Mouse (Mus musculus): ENCODE data around the gene Galk2. TPM values are rescaled to one million over a fixed set of nuclear protein-coding genes. Genes with fewer than 3 reads are reported as not detected.

Galk2 gene
- polyA plus RNA-seq, 1 experiment from 2014 or later: 35.2 TPM

DNA sequence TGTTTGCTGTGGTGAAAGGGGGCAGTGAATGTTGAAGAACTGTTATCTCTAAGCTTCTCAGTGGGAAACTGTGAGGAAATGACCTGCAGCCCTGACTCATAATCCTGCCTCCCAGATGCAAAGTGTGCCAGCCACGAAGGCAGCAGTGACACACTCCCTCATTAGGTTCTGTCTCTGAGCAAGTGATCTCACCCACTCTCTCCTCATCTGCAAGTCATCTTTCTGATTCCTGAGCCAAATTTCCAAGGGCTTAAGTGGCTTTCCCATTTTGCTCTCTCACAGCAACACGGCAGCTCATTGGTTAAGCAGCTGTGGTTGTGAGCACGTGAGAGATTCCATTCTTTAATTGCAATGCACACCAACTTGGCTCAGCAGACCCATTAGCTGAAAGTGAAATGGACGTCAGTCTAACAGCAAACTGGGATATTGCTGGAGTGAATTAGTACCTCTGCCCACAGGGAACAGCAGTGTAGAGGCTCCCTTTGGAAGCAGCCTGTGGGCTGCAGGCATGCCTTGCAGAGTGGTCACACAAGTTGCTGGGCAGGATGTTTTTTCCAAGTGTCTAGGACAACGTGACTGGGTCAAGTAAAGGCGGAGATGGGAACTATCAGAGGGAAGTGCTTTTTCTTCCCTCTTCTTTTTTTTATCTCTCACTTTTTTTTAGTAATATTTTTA, 82.3 kb downstream of the Galk2 start:
- Histone ChIP-seq H3K4me1 (ENCODE audit: control insufficient read depth, insufficient read depth, low read length) (peaks cover 10% of the 10 kb centered on the region; the same call in 1 of the 2 replicates), H3K9me3 (replicated peaks; ENCODE audit: control insufficient read depth, low read length) (no peaks in the 10 kb centered on the region), H3K4me3 (ENCODE audit: low read depth, low read length) (no peak overlapping the region), H3K27me3 (ENCODE audit: control insufficient read depth, insufficient read depth, low read length) (no peaks in the 10 kb centered on the region), H3K4me2 (no peak overlapping the region), H3K9ac (ENCODE audit: low read depth, low read length) (no peak overlapping the region), H3K36me3 (ENCODE audit: control insufficient read depth, insufficient read depth, low read length) (no peaks in the 10 kb centered on the region; the same call in 1 of the 2 replicates), H3K27ac (ENCODE audit: low read depth, low read length) (peak overlapping the region; percentile 41; the same call in 1 of the 2 replicates)
- ATAC-seq (replicated peaks; ENCODE audit: insufficient number of reproducible peaks, low FRiP score, low TSS enrichment): no peak
- 59% methylated on average over 6 of the region's 6 CpGs for WGBS (ENCODE audit: insufficient replicate concordance)

DNA sequence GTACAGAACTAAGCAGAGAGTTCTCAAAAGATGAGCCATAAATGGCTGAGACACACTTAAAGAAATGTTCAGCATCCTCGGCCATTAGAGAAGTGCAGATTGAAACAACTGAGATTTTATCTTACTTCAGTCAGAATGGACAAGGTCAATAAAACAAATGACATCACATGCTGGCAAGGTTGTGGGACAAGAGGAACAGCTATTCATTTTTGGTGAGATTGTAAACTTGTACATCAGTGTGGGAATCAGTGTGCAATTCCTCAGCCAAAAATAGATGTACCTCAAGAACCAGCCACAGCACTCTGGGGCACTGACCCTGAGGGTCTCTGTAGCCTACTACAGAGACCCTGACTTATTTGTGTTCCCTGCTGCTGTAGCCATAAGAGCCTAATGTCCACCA, 84.4 kb downstream of the Galk2 start:
- H3K4me1 ChIP-seq (ENCODE audit: control insufficient read depth, insufficient read depth, low read length): peaks cover 10% of the 10 kb centered on the region; the same call in 1 of the 2 replicates
- H3K4me3 ChIP-seq (ENCODE audit: low read depth, low read length): no peak overlapping the region
- no peak overlapping the region for H3K9ac ChIP-seq (ENCODE audit: low read depth, low read length)
- H3K4me2 ChIP-seq: no peak overlapping the region
- no peaks in the 10 kb centered on the region for H3K27me3 ChIP-seq (ENCODE audit: control insufficient read depth, insufficient read depth, low read length)
- H3K27ac ChIP-seq (ENCODE audit: low read depth, low read length): no peak overlapping the region
- WGBS (ENCODE audit: insufficient replicate concordance): 62% methylated on average over 1 of the region's 1 CpGs
- no peak for ATAC-seq (replicated peaks; ENCODE audit: insufficient number of reproducible peaks, low FRiP score, low TSS enrichment)
- H3K9me3 ChIP-seq (replicated peaks; ENCODE audit: control insufficient read depth, low read length): no peaks in the 10 kb centered on the region
- no peaks in the 10 kb centered on the region; the same call in 1 of the 2 replicates for H3K36me3 ChIP-seq (ENCODE audit: control insufficient read depth, insufficient read depth, low read length)

DNA sequence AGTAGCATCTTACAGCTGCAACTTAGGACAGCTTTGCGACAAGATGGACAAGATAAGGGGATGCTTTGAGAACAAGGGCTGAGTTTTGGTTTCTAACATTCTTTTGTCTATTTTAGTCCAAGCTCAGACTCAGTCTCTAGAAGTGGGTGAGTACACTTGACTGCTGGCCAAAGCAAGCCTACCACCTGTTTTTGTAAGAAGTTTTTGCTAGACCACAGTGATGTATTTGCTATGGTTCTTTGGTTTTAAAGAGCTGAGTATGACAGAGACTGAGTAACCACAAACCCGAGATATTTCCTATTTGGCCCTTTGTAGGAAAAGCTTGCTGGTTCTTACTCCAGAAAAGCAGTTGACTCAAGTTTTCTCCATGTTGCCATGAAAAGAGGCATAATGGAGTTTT, 89.3 kb downstream of the Galk2 start:
- no peaks in the 10 kb centered on the region for H3K4me1 ChIP-seq (ENCODE audit: control insufficient read depth, insufficient read depth, low read length)
- peaks cover 2% of the 10 kb centered on the region; the same call in 1 of the 2 replicates for H3K36me3 ChIP-seq (ENCODE audit: control insufficient read depth, insufficient read depth, low read length)
- no peaks in the 10 kb centered on the region for H3K9me3 ChIP-seq (replicated peaks; ENCODE audit: control insufficient read depth, low read length)
- H3K27ac ChIP-seq (ENCODE audit: low read depth, low read length): no peak overlapping the region
- H3K4me2 ChIP-seq: no peak overlapping the region
- no peak overlapping the region for H3K4me3 ChIP-seq (ENCODE audit: low read depth, low read length)
- 91% methylated on average over 2 of the region's 2 CpGs for WGBS (ENCODE audit: insufficient replicate concordance)
- ATAC-seq (replicated peaks; ENCODE audit: insufficient number of reproducible peaks, low FRiP score, low TSS enrichment): no peak
- H3K27me3 ChIP-seq (ENCODE audit: control insufficient read depth, insufficient read depth, low read length): no peaks in the 10 kb centered on the region
- no peak overlapping the region for H3K9ac ChIP-seq (ENCODE audit: low read depth, low read length)

DNA sequence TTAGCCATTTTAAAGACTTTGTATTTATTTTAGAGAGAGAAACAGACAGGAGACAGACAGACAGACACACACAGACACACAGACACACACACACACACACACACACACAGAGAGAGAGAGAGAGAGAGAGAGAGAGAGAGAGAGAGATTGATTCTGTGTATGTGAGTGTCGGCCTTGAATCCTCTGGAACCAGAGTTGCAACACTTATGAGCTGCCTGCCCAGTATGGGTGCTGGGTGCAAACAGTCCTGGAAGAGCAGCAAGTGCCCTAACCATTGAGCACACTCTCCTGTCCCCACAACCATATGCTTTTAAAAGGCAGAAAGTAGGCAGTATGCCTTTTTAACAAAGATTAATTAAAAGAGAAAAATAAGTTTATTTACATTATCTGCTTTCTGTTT, 109.9 kb downstream of the Galk2 start:
- 0 out of 2 replicates have a peak, but pooled peaks cover 6% of the 10 kb centered on the region for H3K4me1 ChIP-seq (ENCODE audit: control insufficient read depth, insufficient read depth, low read length)
- H3K4me2 ChIP-seq: no peak overlapping the region
- no peak overlapping the region for H3K4me3 ChIP-seq (ENCODE audit: low read depth, low read length)
- H3K36me3 ChIP-seq (ENCODE audit: control insufficient read depth, insufficient read depth, low read length): no peaks in the 10 kb centered on the region
- H3K9me3 ChIP-seq (replicated peaks; ENCODE audit: control insufficient read depth, low read length): no peaks in the 10 kb centered on the region
- H3K9ac ChIP-seq (ENCODE audit: low read depth, low read length): no peak overlapping the region
- H3K27ac ChIP-seq (ENCODE audit: low read depth, low read length): no peak overlapping the region
- H3K27me3 ChIP-seq (ENCODE audit: control insufficient read depth, insufficient read depth, low read length): no peaks in the 10 kb centered on the region
- WGBS (ENCODE audit: insufficient replicate concordance): 84% methylated on average over 1 of the region's 1 CpGs
- no peak for ATAC-seq (replicated peaks; ENCODE audit: insufficient number of reproducible peaks, low FRiP score, low TSS enrichment)

DNA sequence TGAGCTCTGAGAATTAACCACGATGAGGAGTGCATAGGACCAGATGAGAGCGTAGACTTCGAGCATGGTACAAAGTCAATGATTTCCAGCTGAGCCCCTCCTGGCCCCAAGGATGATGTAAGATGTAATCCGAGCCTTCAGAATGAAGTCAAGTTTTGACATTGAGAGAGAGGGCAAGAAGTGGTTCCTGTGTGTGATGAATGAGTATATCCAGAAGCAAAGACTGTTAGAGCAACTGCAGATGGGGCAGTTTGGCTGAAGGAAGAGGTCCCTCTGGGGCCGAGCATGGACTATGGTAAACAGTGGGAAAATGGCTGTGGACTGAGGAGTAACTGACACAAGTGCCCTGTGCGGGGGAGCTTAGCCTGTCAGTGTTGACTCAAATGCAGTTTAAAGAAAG, 114.3 kb downstream of the Galk2 start:
- no peak overlapping the region for H3K4me2 ChIP-seq
- no peak overlapping the region for H3K27ac ChIP-seq (ENCODE audit: low read depth, low read length)
- H3K4me1 ChIP-seq (ENCODE audit: control insufficient read depth, insufficient read depth, low read length): peaks cover 10% of the 10 kb centered on the region; the same call in 1 of the 2 replicates
- H3K4me3 ChIP-seq (ENCODE audit: low read depth, low read length): no peak overlapping the region
- H3K9me3 ChIP-seq (replicated peaks; ENCODE audit: control insufficient read depth, low read length): no peaks in the 10 kb centered on the region
- H3K27me3 ChIP-seq (ENCODE audit: control insufficient read depth, insufficient read depth, low read length): no peaks in the 10 kb centered on the region
- H3K36me3 ChIP-seq (ENCODE audit: control insufficient read depth, insufficient read depth, low read length): no peaks in the 10 kb centered on the region
- WGBS (ENCODE audit: insufficient replicate concordance): 54% methylated on average over 6 of the region's 6 CpGs
- no peak for ATAC-seq (replicated peaks; ENCODE audit: insufficient number of reproducible peaks, low FRiP score, low TSS enrichment)
- H3K9ac ChIP-seq (ENCODE audit: low read depth, low read length): no peak overlapping the region

DNA sequence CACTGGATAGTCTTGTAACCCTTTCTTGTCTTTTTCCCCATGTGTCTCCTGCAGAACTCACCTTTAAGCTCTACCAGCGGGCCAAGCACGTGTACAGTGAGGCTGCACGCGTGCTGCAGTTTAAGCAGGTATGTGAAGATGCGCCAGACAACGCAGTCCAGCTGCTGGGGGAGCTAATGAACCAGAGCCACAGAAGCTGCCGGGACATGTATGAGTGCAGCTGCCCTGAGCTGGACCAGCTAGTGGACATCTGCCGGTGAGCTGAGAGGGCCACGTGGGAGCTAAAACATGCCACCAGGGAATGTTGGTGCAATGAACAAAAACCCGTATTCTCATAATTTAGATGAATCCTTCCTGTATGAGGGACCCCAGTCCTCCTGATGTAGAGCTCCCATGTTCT, 116.3 kb downstream of the Galk2 start:
- Histone ChIP-seq H3K27me3 (ENCODE audit: control insufficient read depth, insufficient read depth, low read length) (no peaks in the 10 kb centered on the region), H3K36me3 (ENCODE audit: control insufficient read depth, insufficient read depth, low read length) (no peaks in the 10 kb centered on the region), H3K4me3 (ENCODE audit: low read depth, low read length) (no peak overlapping the region), H3K4me2 (no peak overlapping the region), H3K27ac (ENCODE audit: low read depth, low read length) (no peak overlapping the region), H3K4me1 (ENCODE audit: control insufficient read depth, insufficient read depth, low read length) (peaks cover 6% of the 10 kb centered on the region; the same call in 1 of the 2 replicates), H3K9me3 (replicated peaks; ENCODE audit: control insufficient read depth, low read length) (no peaks in the 10 kb centered on the region), H3K9ac (ENCODE audit: low read depth, low read length) (no peak overlapping the region)
- WGBS (ENCODE audit: insufficient replicate concordance): 92% methylated on average over 10 of the region's 10 CpGs
- ATAC-seq (replicated peaks; ENCODE audit: insufficient number of reproducible peaks, low FRiP score, low TSS enrichment): no peak

DNA sequence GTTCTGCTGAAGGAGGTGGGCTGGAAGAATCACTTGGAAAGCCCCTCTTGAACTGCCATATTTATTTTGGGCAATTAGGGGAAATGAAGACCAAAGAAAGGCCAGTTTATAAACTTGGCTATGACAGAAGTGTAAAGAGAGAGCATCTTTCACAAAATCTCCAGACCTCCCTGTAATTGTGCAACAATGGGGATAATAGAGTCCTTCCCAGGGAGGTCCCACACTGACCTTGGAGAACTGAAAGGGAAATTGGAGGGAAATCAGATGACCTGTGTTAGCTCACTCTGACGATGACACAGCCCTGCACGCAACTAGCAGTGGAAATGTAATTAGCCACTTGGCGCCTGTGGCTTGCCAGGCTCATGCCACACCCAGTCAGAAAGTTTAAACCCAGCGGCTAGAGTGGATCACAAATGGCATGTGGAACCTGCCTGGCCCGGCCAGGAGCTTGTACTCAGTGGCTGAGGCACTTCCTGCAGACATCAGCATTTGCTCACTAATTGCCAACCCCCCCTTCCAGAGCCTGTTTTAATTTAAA, 117.0 kb downstream of the Galk2 start:
- no peak for ATAC-seq (replicated peaks; ENCODE audit: insufficient number of reproducible peaks, low FRiP score, low TSS enrichment)
- H3K4me3 ChIP-seq (ENCODE audit: low read depth, low read length): no peak overlapping the region
- peaks cover 4% of the 10 kb centered on the region; the same call in 1 of the 2 replicates for H3K4me1 ChIP-seq (ENCODE audit: control insufficient read depth, insufficient read depth, low read length)
- WGBS (ENCODE audit: insufficient replicate concordance): 57% methylated on average over 5 of the region's 5 CpGs
- no peak overlapping the region for H3K27ac ChIP-seq (ENCODE audit: low read depth, low read length)
- H3K27me3 ChIP-seq (ENCODE audit: control insufficient read depth, insufficient read depth, low read length): no peaks in the 10 kb centered on the region
- H3K9me3 ChIP-seq (replicated peaks; ENCODE audit: control insufficient read depth, low read length): no peaks in the 10 kb centered on the region
- H3K9ac ChIP-seq (ENCODE audit: low read depth, low read length): no peak overlapping the region
- H3K4me2 ChIP-seq: no peak overlapping the region
- no peaks in the 10 kb centered on the region for H3K36me3 ChIP-seq (ENCODE audit: control insufficient read depth, insufficient read depth, low read length)

DNA sequence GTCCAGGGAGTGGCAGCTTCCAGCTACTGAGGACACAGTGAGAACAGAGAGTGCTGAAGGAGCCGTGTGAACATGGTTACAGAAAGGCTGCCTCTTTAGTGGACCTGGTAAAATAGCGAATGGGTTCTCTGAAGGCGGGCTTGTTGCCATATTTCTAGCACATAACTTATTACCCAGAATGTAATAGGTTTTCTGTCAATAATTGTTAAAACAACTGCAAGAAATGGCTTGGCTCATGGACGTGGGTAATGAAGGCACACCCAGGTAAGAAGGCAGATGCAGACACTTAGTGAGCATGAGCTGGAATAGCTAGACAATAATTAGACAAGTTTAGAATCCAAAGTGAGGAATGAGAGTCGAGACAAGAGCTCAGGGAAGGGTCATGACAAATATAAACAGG, 143.4 kb downstream of the Galk2 start:
- H3K9me3 ChIP-seq (replicated peaks; ENCODE audit: control insufficient read depth, low read length): no peaks in the 10 kb centered on the region
- WGBS (ENCODE audit: insufficient replicate concordance): 75% methylated on average over 5 of the region's 5 CpGs
- no peak overlapping the region for H3K9ac ChIP-seq (ENCODE audit: low read depth, low read length)
- H3K27ac ChIP-seq (ENCODE audit: low read depth, low read length): no peak overlapping the region
- no peak overlapping the region for H3K4me2 ChIP-seq
- no peaks in the 10 kb centered on the region for H3K36me3 ChIP-seq (ENCODE audit: control insufficient read depth, insufficient read depth, low read length)
- no peaks in the 10 kb centered on the region; the same call in 1 of the 2 replicates for H3K4me1 ChIP-seq (ENCODE audit: control insufficient read depth, insufficient read depth, low read length)
- no peak for ATAC-seq (replicated peaks; ENCODE audit: insufficient number of reproducible peaks, low FRiP score, low TSS enrichment)
- no peak overlapping the region for H3K4me3 ChIP-seq (ENCODE audit: low read depth, low read length)
- H3K27me3 ChIP-seq (ENCODE audit: control insufficient read depth, insufficient read depth, low read length): no peaks in the 10 kb centered on the region

DNA sequence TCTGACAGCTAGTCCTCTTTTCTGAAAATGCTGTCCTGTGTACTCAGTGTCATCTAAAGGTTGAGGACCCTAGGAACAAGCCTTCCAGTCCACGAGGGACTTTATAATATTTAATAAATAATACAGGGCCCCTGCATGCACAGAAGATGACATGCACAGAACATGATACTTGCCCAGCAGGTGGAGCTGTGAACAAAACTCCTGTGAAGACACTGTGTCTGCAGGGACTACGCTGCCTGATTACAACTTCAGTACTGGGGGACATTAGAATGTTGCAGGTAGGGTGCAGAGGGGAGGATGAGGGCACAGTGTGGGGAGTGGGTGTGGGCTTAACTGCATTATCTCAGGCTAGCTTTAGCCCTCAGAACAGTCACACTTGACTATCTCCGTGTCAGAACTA, 147.2 kb downstream of the Galk2 start:
- no peaks in the 10 kb centered on the region for H3K27me3 ChIP-seq (ENCODE audit: control insufficient read depth, insufficient read depth, low read length)
- no peak overlapping the region for H3K27ac ChIP-seq (ENCODE audit: low read depth, low read length)
- no peaks in the 10 kb centered on the region; the same call in 1 of the 2 replicates for H3K4me1 ChIP-seq (ENCODE audit: control insufficient read depth, insufficient read depth, low read length)
- H3K9me3 ChIP-seq (replicated peaks; ENCODE audit: control insufficient read depth, low read length): no peaks in the 10 kb centered on the region
- no peak overlapping the region for H3K4me3 ChIP-seq (ENCODE audit: low read depth, low read length)
- no peaks in the 10 kb centered on the region for H3K36me3 ChIP-seq (ENCODE audit: control insufficient read depth, insufficient read depth, low read length)
- H3K9ac ChIP-seq (ENCODE audit: low read depth, low read length): no peak overlapping the region
- WGBS (ENCODE audit: insufficient replicate concordance): 35% methylated on average over 3 of the region's 3 CpGs
- H3K4me2 ChIP-seq: no peak overlapping the region
- ATAC-seq (replicated peaks; ENCODE audit: insufficient number of reproducible peaks, low FRiP score, low TSS enrichment): no peak

Measured in heart, embryonic 11.5 days (tissue).